ENCODE assay signal across 11 mouse cellular contexts in genomic region chr3:89835362-89835761, GRCm38 (mm10). TPM values are rescaled to one million over a fixed set of nuclear protein-coding genes. Genes with fewer than 3 reads are reported as not detected.
DNase-seq lines count a peak whose midpoint lies in the region; ATAC-seq and TF ChIP-seq lines count a peak whose summit lies in the region.
"Had no signal": no experiment of that assay in that cellular context is flagged by ENCODE, and none has a peak within 500 bp of the region (broad histone marks: within the 10 kb centered on the region; RNA-seq: fewer than 3 reads in every experiment).

No protein-coding gene starts in this region.

- H3K4me2 ChIP-seq in embryonic facial prominence, embryonic 14.5 days (ENCODE audit: low read depth, low read length): no peak overlapping the region
- H3K4me2 ChIP-seq in intestine, embryonic 16.5 days (ENCODE audit: low read depth, low read length): no peak overlapping the region
- H3K4me2 ChIP-seq in liver, embryonic 14.5 days (ENCODE audit: low read depth): no peak overlapping the region
- no peak overlapping the region for H3K4me2 ChIP-seq in forebrain, embryonic 13.5 days
- H3K4me2 ChIP-seq: neural tube, embryonic 12.5 days; stomach, embryonic 15.5 days had no signal

- no peak overlapping the region for H3K9ac ChIP-seq in embryonic facial prominence, embryonic 14.5 days (ENCODE audit: low read depth, low read length)
- H3K9ac ChIP-seq in intestine, embryonic 16.5 days (ENCODE audit: low read depth, low read length): no peak overlapping the region
- H3K9ac ChIP-seq in liver, embryonic 14.5 days (replicated peaks): no peak overlapping the region
- no peak overlapping the region for H3K9ac ChIP-seq in forebrain, embryonic 13.5 days
- H3K9ac ChIP-seq: neural tube, embryonic 12.5 days; stomach, embryonic 15.5 days had no signal

- WGBS in embryonic facial prominence, embryonic 14.5 days: 44% methylated on average over 8 of the region's 8 CpGs
- 38% methylated on average over 8 of the region's 8 CpGs for WGBS in embryonic facial prominence, embryonic 10.5 days
- 33% methylated on average over 8 of the region's 8 CpGs for WGBS in intestine, embryonic 16.5 days
- WGBS in liver, embryonic 14.5 days (ENCODE audit: insufficient replicate concordance): 7% methylated on average over 8 of the region's 8 CpGs
- 54% methylated on average over 8 of the region's 8 CpGs for WGBS in forebrain, embryonic 13.5 days

- H3K4me1 ChIP-seq in embryonic facial prominence, embryonic 14.5 days (ENCODE audit: control insufficient read depth, insufficient read depth, low read length): no peaks in the 10 kb centered on the region; the same call in 1 of the 2 replicates
- peaks cover 15% of the 10 kb centered on the region for H3K4me1 ChIP-seq in embryonic facial prominence, embryonic 10.5 days
- peaks cover 12% of the 10 kb centered on the region for H3K4me1 ChIP-seq in intestine, embryonic 16.5 days (ENCODE audit: control insufficient read depth, insufficient read depth, low read length)
- peaks cover 0 to 6% of the 10 kb centered on the region in 2 experiments; a peak in 2 of 4 replicates for H3K4me1 ChIP-seq in liver, embryonic 14.5 days (replicated peaks; ENCODE audit: control insufficient read depth in 2 of 2, insufficient read depth in 2 of 2, low read length in 1 of 2)
- peaks cover 11% of the 10 kb centered on the region for H3K4me1 ChIP-seq in forebrain, embryonic 13.5 days

- ATAC-seq in embryonic facial prominence, embryonic 14.5 days (ENCODE audit: low read depth): no peak
- ATAC-seq in intestine, embryonic 16.5 days: peak; percentile 81
- ATAC-seq in liver, embryonic 14.5 days (ENCODE audit: insufficient read depth): 0 out of 2 replicates have a peak, but pooled peaks have one; percentile 55
- ATAC-seq in forebrain, embryonic 13.5 days: no peak
- no peak for ATAC-seq in megakaryocyte-erythroid progenitor cell, adult 5-6 weeks (replicated peaks; ENCODE audit: low FRiP score, low TSS enrichment, poor library complexity, severe bottlenecking)

- H3K4me3 ChIP-seq in embryonic facial prominence, embryonic 14.5 days (ENCODE audit: low read depth, low read length): no peak overlapping the region
- no peak overlapping the region for H3K4me3 ChIP-seq in embryonic facial prominence, embryonic 10.5 days
- no peak overlapping the region for H3K4me3 ChIP-seq in intestine, embryonic 16.5 days (ENCODE audit: low read length)
- no peak overlapping the region for H3K4me3 ChIP-seq in liver, embryonic 14.5 days (ENCODE audit: insufficient read depth in 1 of 2, low read depth in 2 of 2, low read length in 2 of 2)
- no peak overlapping the region for H3K4me3 ChIP-seq in forebrain, embryonic 13.5 days
- H3K4me3 ChIP-seq: neural tube, embryonic 12.5 days; stomach, embryonic 15.5 days had no signal

- no peak overlapping the region for H3K27ac ChIP-seq in embryonic facial prominence, embryonic 14.5 days (replicated peaks; ENCODE audit: low read depth, low read length)
- no peak overlapping the region for H3K27ac ChIP-seq in embryonic facial prominence, embryonic 10.5 days (replicated peaks)
- H3K27ac ChIP-seq in intestine, embryonic 16.5 days (ENCODE audit: low read length): no peak overlapping the region
- H3K27ac ChIP-seq in liver, embryonic 14.5 days: no peak overlapping the region
- H3K27ac ChIP-seq in forebrain, embryonic 13.5 days: no peak overlapping the region
- H3K27ac ChIP-seq: neural tube, embryonic 12.5 days; stomach, embryonic 15.5 days had no signal

- no peak for TF ChIP-seq EP300 in liver, embryonic 14.5 days (IDR thresholded peaks at IDR 0.05; ENCODE audit: low read depth)

- no peaks in the 10 kb centered on the region for H3K36me3 ChIP-seq in embryonic facial prominence, embryonic 14.5 days (ENCODE audit: control insufficient read depth, insufficient read depth, low read length)
- H3K36me3 ChIP-seq in embryonic facial prominence, embryonic 10.5 days (replicated peaks): no peaks in the 10 kb centered on the region
- H3K36me3 ChIP-seq in intestine, embryonic 16.5 days (ENCODE audit: control insufficient read depth, insufficient read depth, low read length): no peaks in the 10 kb centered on the region
- no peaks in the 10 kb centered on the region for H3K36me3 ChIP-seq in liver, embryonic 14.5 days (replicated peaks; ENCODE audit: control insufficient read depth, insufficient read depth, low read depth)
- H3K36me3 ChIP-seq in forebrain, embryonic 13.5 days (ENCODE audit: poor library complexity, severe bottlenecking): no peaks in the 10 kb centered on the region
- H3K36me3 ChIP-seq: neural tube, embryonic 12.5 days; stomach, embryonic 15.5 days had no signal

- H3K9me3 ChIP-seq in embryonic facial prominence, embryonic 14.5 days (ENCODE audit: control insufficient read depth, low read length): no peaks in the 10 kb centered on the region
- H3K9me3 ChIP-seq in embryonic facial prominence, embryonic 10.5 days: no peaks in the 10 kb centered on the region
- no peaks in the 10 kb centered on the region for H3K9me3 ChIP-seq in intestine, embryonic 16.5 days (ENCODE audit: control insufficient read depth, low read length)
- no peaks in the 10 kb centered on the region for H3K9me3 ChIP-seq in liver, embryonic 14.5 days (ENCODE audit: control insufficient read depth, low read length)
- no peaks in the 10 kb centered on the region for H3K9me3 ChIP-seq in forebrain, embryonic 13.5 days (replicated peaks)
- H3K9me3 ChIP-seq: neural tube, embryonic 12.5 days; stomach, embryonic 15.5 days had no signal

- no peak for TF ChIP-seq CTCF in liver, embryonic 14.5 days (IDR thresholded peaks at IDR 0.05; ENCODE audit: low read depth)

- DNase-seq in embryonic facial prominence, embryonic 14.5 days (ENCODE audit: low spot score): peak; percentile 16
- no peak for DNase-seq in embryonic facial prominence, embryonic 10.5 days (ENCODE audit: low spot score)
- DNase-seq in liver, embryonic 14.5 days (ENCODE audit: low read depth in 3 of 3, low spot score in 3 of 3): no peak
- peak; percentile 36 for DNase-seq in yolk sac, embryonic 10.5 days (ENCODE audit: low spot score)
- no peak for DNase-seq in layer of hippocampus, postnatal 14 days (ENCODE audit: low spot score in 2 of 2)
- DNase-seq: gastrocnemius, postnatal 14 days had no signal

- H3K27me3 ChIP-seq in embryonic facial prominence, embryonic 14.5 days (replicated peaks; ENCODE audit: control insufficient read depth, insufficient read depth, low read length): peaks cover 40% of the 10 kb centered on the region
- H3K27me3 ChIP-seq in embryonic facial prominence, embryonic 10.5 days (replicated peaks; ENCODE audit: low read depth, poor library complexity, severe bottlenecking): peaks cover 52% of the 10 kb centered on the region
- H3K27me3 ChIP-seq in intestine, embryonic 16.5 days (replicated peaks; ENCODE audit: control insufficient read depth, insufficient read depth, low read length): peaks cover 37% of the 10 kb centered on the region
- peaks cover 41% of the 10 kb centered on the region for H3K27me3 ChIP-seq in liver, embryonic 14.5 days (ENCODE audit: control insufficient read depth, insufficient read depth, low read length)
- peaks cover 48% of the 10 kb centered on the region for H3K27me3 ChIP-seq in forebrain, embryonic 13.5 days

RNA-seq across cellular contexts. Expression of gene She, which starts 4.2 kb away (rescaled TPM):
- polyA plus RNA-seq in embryonic facial prominence, embryonic 14.5 days (2014; fragmentation: Nextera tagmentation; extraction: Ambion mirVana): 5.2 and 6.0 TPM in 2 replicates
- polyA plus RNA-seq in embryonic facial prominence, embryonic 10.5 days (2016; fragmentation: Nextera tagmentation; extraction: Ambion mirVana): 2.5 and 2.7 TPM in 2 replicates
- polyA plus RNA-seq in intestine, embryonic 16.5 days (2015; fragmentation: Nextera tagmentation; extraction: Ambion mirVana): 2.3 and 2.6 TPM in 2 replicates
- 0.50 and 0.55 TPM in 2 replicates for polyA plus RNA-seq in liver, embryonic 14.5 days (2012; rRNA removed)
- polyA plus RNA-seq in liver, embryonic 14.5 days (2014; fragmentation: Nextera tagmentation; extraction: Ambion mirVana): 0.81 and 0.86 TPM in 2 replicates
- 1.2 TPM in 2 replicates for polyA plus RNA-seq in forebrain, embryonic 13.5 days (2015; fragmentation: Nextera tagmentation; extraction: Ambion mirVana)
- total RNA-seq in layer of hippocampus, postnatal 14 days (2021): 1 to 10 TPM; 3.4 to 3.5 TPM
- not detected in 2 replicates for total RNA-seq in megakaryocyte-erythroid progenitor cell, adult 5-6 weeks (2014; fragmentation: Nextera tagmentation)
- total RNA-seq in megakaryocyte-erythroid progenitor cell, adult 5-6 weeks (2017): not detected in 2 replicates

Comparison
In these comparisons a context has a peak if more than half of its experiments do, and no peak if none do; other contexts are left out.
1. DNase-seq: peak in embryonic facial prominence, embryonic 14.5 days (single experiment) and yolk sac, embryonic 10.5 days (single experiment); none in embryonic facial prominence, embryonic 10.5 days (single experiment), liver, embryonic 14.5 days (0 of 3) and layer of hippocampus, postnatal 14 days (0 of 2).
2. ATAC-seq: peak in intestine, embryonic 16.5 days (single experiment) and liver, embryonic 14.5 days (single experiment); none in embryonic facial prominence, embryonic 14.5 days (single experiment), forebrain, embryonic 13.5 days (single experiment) and megakaryocyte-erythroid progenitor cell, adult 5-6 weeks (single experiment).